Mouse (Mus musculus) small intestine, adult 2 months (tissue): Measurements from ENCODE around the gene Inca1.

ENCODE experiments used
- CTCF ChIP-seq: fragments of 200-500 bp; IDR thresholded peaks from 2 replicates; pipeline ENCODE4 v1.5.1; 2012; ENCODE audit warnings: low read depth, mild to moderate bottlenecking, control low read depth, inconsistent platforms, low read length, moderate library complexity, mixed read lengths; ENCODE audit not compliant: insufficient replicate concordance, insufficient read length; ENCODE audit errors: extremely low read depth
- POLR2A ChIP-seq: fragments of 200-500 bp; IDR thresholded peaks from 2 replicates; pipeline ENCODE4 v1.6.1; 2012; ENCODE audit warnings: low read depth, mild to moderate bottlenecking, control low read depth, inconsistent platforms, low read length, moderate library complexity

DNA sequence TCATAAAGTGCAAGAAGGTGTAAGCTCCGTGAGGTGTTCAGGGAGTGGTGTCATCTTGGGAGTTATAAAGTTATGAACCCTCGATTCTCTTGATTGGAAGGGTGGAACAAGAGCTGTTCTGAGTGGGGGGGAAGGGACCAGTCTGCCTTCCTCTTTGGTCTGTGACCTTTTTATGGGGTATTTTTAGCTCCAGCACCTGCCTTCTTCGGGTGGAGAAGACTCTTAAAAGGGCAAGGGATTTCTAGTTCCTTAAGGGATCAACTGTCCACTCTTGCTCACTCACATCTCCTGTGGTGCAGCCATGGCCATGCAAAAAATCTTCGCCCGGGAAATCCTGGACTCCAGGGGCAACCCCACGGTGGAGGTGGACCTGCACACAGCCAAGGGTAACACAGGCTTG lies 42.4 kb downstream of the Inca1 start:
- TF ChIP-seq CTCF (no peak), POLR2A (no peak)
